Mouse (Mus musculus) hindbrain, embryonic 11.5 days (tissue): ENCODE measurements around the gene E2f4. TPM values are rescaled to one million over a fixed set of nuclear protein-coding genes. Genes with fewer than 3 reads are reported as not detected.
"Not testable (repeated sequence)": the region's sequence is repeated elsewhere in the genome, so short reads cannot be mapped to it uniquely, and the experiment has no call there.

ENCODE experiments used
- ATAC-seq: fragments of 200-750 bp; cut with Nextera tagmentation; 2 replicates; pipeline ENCODE4 v1.8.0; 2017; ENCODE audit warnings: mild to moderate bottlenecking, moderate TSS enrichment, moderate library complexity; ENCODE audit not compliant: low FRiP score
- DNase-seq: peaks from one replicate; pipeline ENCODE4 v3.0.0-alpha.2; 2015; ENCODE audit warnings: low spot score
- H3K27ac ChIP-seq: fragments of 300-500 bp; sonication (generic); 2 replicates; pipeline ENCODE4 v1.5.1; 2014; ENCODE audit warnings: mild to moderate bottlenecking, low read depth, low read length
- H3K27me3 ChIP-seq: fragments of 300-500 bp; sonication (generic); 2 replicates; pipeline ENCODE4 v1.6.1; 2014; ENCODE audit warnings: mild to moderate bottlenecking, low read length, moderate library complexity, mixed read lengths; ENCODE audit not compliant: control insufficient read depth, insufficient read depth
- H3K36me3 ChIP-seq: fragments of 300-500 bp; sonication (generic); 2 replicates; pipeline ENCODE4 v1.6.1; 2014; ENCODE audit warnings: mild to moderate bottlenecking, low read length, moderate library complexity, mixed read lengths; ENCODE audit not compliant: control insufficient read depth, insufficient read depth
- H3K4me1 ChIP-seq: fragments of 300-500 bp; sonication (generic); replicated peaks from 2 replicates; pipeline ENCODE4 v1.6.1; 2014; ENCODE audit warnings: low read length, mixed read lengths; ENCODE audit not compliant: control insufficient read depth, insufficient read depth
- H3K4me2 ChIP-seq: fragments of 300-500 bp; sonication (generic); replicated peaks from 2 replicates; pipeline ENCODE4 v1.6.1; 2014; ENCODE audit warnings: mild to moderate bottlenecking, low read depth, low read length
- H3K4me3 ChIP-seq: fragments of 300-500 bp; sonication (generic); 2 replicates; pipeline ENCODE4 v1.5.1; 2014; ENCODE audit warnings: low read depth, low read length
- H3K9ac ChIP-seq: fragments of 300-500 bp; sonication (generic); 2 replicates; pipeline ENCODE4 v1.6.1; 2014; ENCODE audit warnings: low read depth, low read length
- H3K9me3 ChIP-seq: fragments of 300-500 bp; sonication (generic); 2 replicates; pipeline ENCODE4 v1.6.1; 2016; ENCODE audit warnings: low read length; ENCODE audit not compliant: control insufficient read depth
- WGBS: fragments of 180-500 bp; shearing (Covaris S2); extraction: QIAGEN DNeasy Blood & Tissue Kit; methylation state at CpG from one replicate; pipeline ENCODE4 v1.1.7; 2014; 5-methylcytosine and 5-hydroxymethylcytosine counted together
- polyA plus RNA-seq: library from polyadenylated mRNA; unstranded; fragments of >200 nt; fragmentation: Nextera tagmentation; extraction: Ambion mirVana; gene quantifications from 2 replicates; pipeline ENCODE4 v1.2.1, GENCODE M21; 2014

The E2f4 gene
- polyA plus RNA-seq, 1 experiment from 2014 or later, result 96.7 TPM

GRCm38 (mm10) chr8:105288231-105288630, 9.2 kb upstream of the E2f4 start:
- H3K9ac ChIP-seq, result peak overlapping the region; percentile 41
- peak overlapping the region; percentile 72 for H3K4me2 ChIP-seq
- WGBS, result 77% methylated on average over 5 of the region's 5 CpGs
- H3K4me3 ChIP-seq, result peak overlapping the region; percentile 51
- ATAC-seq (no peak), DNase-seq (no peak)
- H3K27ac ChIP-seq, result no peak overlapping the region
- H3K27me3 ChIP-seq, result peaks cover 11% of the 10 kb centered on the region
- no peaks in the 10 kb centered on the region for H3K9me3 ChIP-seq
- H3K36me3 ChIP-seq, result peaks cover 1% of the 10 kb centered on the region; the same call in 1 of the 2 replicates
- H3K4me1 ChIP-seq, result peaks cover 16% of the 10 kb centered on the region; the same call in 1 of the 2 replicates

- ATAC-seq (peak; percentile 97), DNase-seq (peak; percentile 99)
- Histone ChIP-seq H3K4me3 (peak overlapping the region; percentile 51), H3K9me3 (no peaks in the 10 kb centered on the region), H3K4me2 (peak overlapping the region; percentile 72), H3K27ac (peak overlapping the region; percentile 89), H3K36me3 (no peaks in the 10 kb centered on the region), H3K27me3 (peaks cover 11% of the 10 kb centered on the region), H3K9ac (peak overlapping the region; percentile 69), H3K4me1 (peaks cover 16% of the 10 kb centered on the region; the same call in 1 of the 2 replicates)
- under 1% methylated on average over 53 of the region's 53 CpGs for WGBS
Measured at GRCm38 (mm10) chr8:105288958-105289732, 8.3 kb upstream of the E2f4 start.

GRCm38 (mm10) chr8:105289805-105290460, 7.5 kb upstream of the E2f4 start, which contains the start of gene 4931428F04Rik:
Gene 4931428F04Rik, minus strand, starts transcription at chr8:105289864.
- WGBS, result 2% methylated on average over 43 of the region's 43 CpGs
- Histone ChIP-seq H3K9ac (peak within 1 kb of the TSS; percentile 69), H3K4me1 (peaks cover 16% of the 10 kb centered on the region; the same call in 1 of the 2 replicates), H3K4me2 (peak within 1 kb of the TSS; percentile 72), H3K9me3 (no peaks in the 10 kb centered on the region), H3K27me3 (peaks cover 11% of the 10 kb centered on the region), H3K27ac (peak within 1 kb of the TSS; percentile 89), H3K4me3 (peak within 1 kb of the TSS; percentile 51), H3K36me3 (no peaks in the 10 kb centered on the region)
- ATAC-seq (peak; percentile 38), DNase-seq (peak; percentile 73)

DNA sequence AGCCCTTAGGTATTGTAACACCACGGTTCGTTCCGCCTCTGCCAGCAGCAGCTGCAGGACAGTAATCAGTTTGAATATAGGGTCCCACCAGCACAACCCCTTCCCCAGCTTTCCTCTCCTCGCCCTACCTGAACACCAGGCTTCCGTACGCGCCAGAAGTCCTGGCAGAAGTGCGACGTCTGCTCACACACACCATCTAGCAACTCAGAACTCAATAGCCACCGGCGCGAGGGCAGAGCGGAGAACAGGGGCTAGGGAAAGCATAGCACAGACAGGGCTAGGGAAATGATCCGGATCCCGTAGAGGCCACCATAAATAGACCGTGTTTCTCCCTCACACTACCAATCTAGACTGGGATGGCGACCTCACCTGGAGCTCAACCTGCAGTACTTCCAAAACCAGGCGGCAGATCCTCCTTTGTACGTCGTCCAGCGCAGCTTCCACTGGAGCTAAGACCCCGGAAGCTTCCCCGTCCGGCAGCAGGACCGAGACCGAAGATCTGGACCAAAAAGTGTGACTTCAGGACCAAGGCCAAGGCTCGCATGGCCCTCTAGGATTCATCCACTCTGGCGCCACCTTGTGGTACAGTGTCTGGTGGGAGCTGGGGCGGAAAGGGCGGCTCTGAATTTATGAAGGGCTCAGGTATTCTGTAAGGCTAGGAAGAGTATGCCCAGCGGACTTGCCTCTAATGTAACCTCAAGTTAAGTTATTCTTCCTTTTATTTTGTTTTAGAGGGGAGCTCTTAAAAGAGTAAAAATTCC, 6.7 kb upstream of the E2f4 start:
- no peaks in the 10 kb centered on the region for H3K9me3 ChIP-seq
- WGBS, result 4% methylated on average over 31 of the region's 31 CpGs
- H3K9ac ChIP-seq, result peak overlapping the region; percentile 23; the same call in 1 of the 2 replicates
- ATAC-seq (no peak), DNase-seq (peak; percentile 95)
- H3K4me3 ChIP-seq, result peak overlapping the region; percentile 51
- H3K36me3 ChIP-seq, result no peaks in the 10 kb centered on the region
- H3K27ac ChIP-seq, result no peak overlapping the region
- H3K4me1 ChIP-seq, result peaks cover 16% of the 10 kb centered on the region; the same call in 1 of the 2 replicates
- peak overlapping the region; percentile 72 for H3K4me2 ChIP-seq
- H3K27me3 ChIP-seq, result peaks cover 11% of the 10 kb centered on the region

DNA sequence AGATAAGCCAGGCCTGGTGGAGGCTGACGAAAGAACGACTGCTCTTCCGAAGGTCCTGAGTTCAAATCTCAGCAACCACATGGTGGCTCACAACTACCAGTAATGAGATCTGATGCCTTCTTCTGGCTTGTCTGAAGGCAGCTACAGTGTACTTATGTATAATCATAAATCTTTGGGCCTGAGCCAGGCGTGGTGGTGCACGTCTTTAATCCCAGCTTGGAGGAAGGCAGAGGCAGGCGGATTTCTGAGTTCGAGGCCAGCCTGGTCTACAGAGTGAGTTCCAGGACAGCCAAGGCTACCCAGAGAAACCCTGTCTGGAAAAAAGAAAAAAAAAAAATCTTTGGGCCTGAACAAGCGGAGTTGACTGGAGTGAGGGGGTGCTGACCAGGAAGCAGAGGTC, 6.1 kb upstream of the E2f4 start:
- H3K9ac ChIP-seq, DNase-seq, H3K36me3 ChIP-seq, H3K27ac ChIP-seq, H3K4me2 ChIP-seq, ATAC-seq, H3K9me3 ChIP-seq, H3K4me3 ChIP-seq: not testable (repeated sequence)
- 88% methylated on average over 8 of the region's 8 CpGs for WGBS
- Histone ChIP-seq H3K4me1 (peaks cover 16% of the 10 kb centered on the region; the same call in 1 of the 2 replicates), H3K27me3 (peaks cover 11% of the 10 kb centered on the region)

DNA sequence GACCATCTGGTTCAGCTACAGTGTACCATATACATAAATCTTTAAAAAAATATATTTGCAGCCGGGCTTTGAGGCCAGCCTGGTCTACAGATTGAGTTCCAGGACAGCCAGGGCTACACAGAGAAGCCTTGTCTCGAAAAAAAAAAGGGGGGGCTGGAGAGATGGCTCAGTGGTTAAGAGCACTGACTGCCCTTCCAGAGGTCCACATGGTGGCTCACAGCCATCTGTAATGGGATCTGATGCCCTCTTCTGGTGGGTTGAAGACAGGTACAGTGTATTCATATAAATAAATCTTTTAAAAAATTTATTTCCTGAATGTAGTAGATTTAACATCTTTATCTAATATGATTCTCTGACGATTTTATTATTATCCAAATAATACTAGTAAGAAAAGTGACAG, 5.7 kb upstream of the E2f4 start:
- ATAC-seq, DNase-seq, H3K9ac ChIP-seq, H3K9me3 ChIP-seq, H3K36me3 ChIP-seq, H3K4me3 ChIP-seq, H3K27ac ChIP-seq, H3K4me2 ChIP-seq: not testable (repeated sequence)
- WGBS, result 74% methylated on average over 3 of the region's 3 CpGs
- Histone ChIP-seq H3K4me1 (peaks cover 16% of the 10 kb centered on the region; the same call in 1 of the 2 replicates), H3K27me3 (peaks cover 11% of the 10 kb centered on the region)

DNA sequence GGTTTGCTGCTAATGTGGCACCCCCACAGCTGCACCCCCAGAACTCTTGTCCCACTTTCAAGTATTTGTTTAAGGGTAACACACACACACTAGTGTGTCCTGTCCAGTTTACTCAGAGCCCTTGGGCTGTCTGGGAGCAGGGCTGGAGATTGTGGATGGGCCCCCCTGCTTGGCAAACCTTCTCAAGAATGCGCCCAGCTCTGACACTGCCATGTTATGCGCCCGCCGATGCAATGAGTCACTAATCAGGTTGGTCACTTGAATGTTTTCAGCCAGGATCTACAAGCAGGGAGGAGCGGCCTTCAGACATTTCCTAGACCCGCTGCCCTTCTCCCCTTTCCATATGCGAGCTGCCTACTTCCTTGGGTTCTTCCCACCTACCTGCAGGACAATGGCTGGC, 5.0 kb upstream of the E2f4 start:
- DNase-seq, result no peak
- Histone ChIP-seq H3K4me1 (peaks cover 16% of the 10 kb centered on the region; the same call in 1 of the 2 replicates), H3K4me3 (no peak overlapping the region), H3K36me3 (no peaks in the 10 kb centered on the region), H3K9me3 (no peaks in the 10 kb centered on the region), H3K27ac (no peak overlapping the region), H3K27me3 (peaks cover 11% of the 10 kb centered on the region), H3K4me2 (no peak overlapping the region), H3K9ac (no peak overlapping the region)
- 91% methylated on average over 7 of the region's 7 CpGs for WGBS
- no peak for ATAC-seq

GRCm38 (mm10) chr8:105293405-105293804, 4.1 kb upstream of the E2f4 start:
- H3K9me3 ChIP-seq, result no peaks in the 10 kb centered on the region
- DNase-seq (no peak), ATAC-seq (no peak)
- H3K4me3 ChIP-seq, result no peak overlapping the region
- no peak overlapping the region for H3K27ac ChIP-seq
- H3K27me3 ChIP-seq, result peaks cover 11% of the 10 kb centered on the region
- H3K9ac ChIP-seq, result no peak overlapping the region
- 72% methylated on average over 19 of the region's 19 CpGs for WGBS
- H3K4me1 ChIP-seq, result peaks cover 14% of the 10 kb centered on the region; the same call in 1 of the 2 replicates
- no peak overlapping the region for H3K4me2 ChIP-seq
- H3K36me3 ChIP-seq, result no peaks in the 10 kb centered on the region
